Mouse (Mus musculus) MEL (cell line): ENCODE measurements around the gene Serpinb6b. TPM values are rescaled to one million over a fixed set of nuclear protein-coding genes. Genes with fewer than 3 reads are reported as not detected.

Experiments
- DNase-seq: peaks from one replicate; pipeline ENCODE4 v3.0.0; 2011; ENCODE audit warnings: low read depth, low spot score
- H3K27ac ChIP-seq: 2 replicates; pipeline ENCODE4 v1.5.1; 2012; ENCODE audit warnings: low read depth, mild to moderate bottlenecking, control low read depth, low read length, moderate library complexity; ENCODE audit not compliant: control insufficient read depth
- H3K27me3 ChIP-seq, 2 experiments: fragments of 150-350 bp in 1 of 2; sonication (generic) in 1 of 2; 2 replicates each; pipeline ENCODE4 v1.6.1; 2012; ENCODE audit warnings: low read length in 2 of 2, mild to moderate bottlenecking in 2 of 2, improper control_type of control experiment in 1 of 2, moderate library complexity in 1 of 2; ENCODE audit not compliant: insufficient read depth in 2 of 2, control insufficient read depth in 1 of 2
- H3K36me3 ChIP-seq, 2 experiments: 2 replicates each; pipeline ENCODE4 v1.6.1; 2012 to 2014; ENCODE audit warnings: low read length in 2 of 2, improper control_type of control experiment in 1 of 2, inconsistent platforms in 1 of 2, mild to moderate bottlenecking in 1 of 2; ENCODE audit not compliant: insufficient read depth in 2 of 2, control insufficient read depth in 1 of 2
- H3K4me1 ChIP-seq, 2 experiments: fragments of 150-350 bp in 1 of 2; sonication (generic) in 1 of 2; 2 replicates each; pipeline ENCODE4 v1.6.1; 2012; ENCODE audit warnings: low read length in 2 of 2, improper control_type of control experiment in 1 of 2, mild to moderate bottlenecking in 1 of 2; ENCODE audit not compliant: insufficient read depth in 2 of 2, control insufficient read depth in 1 of 2
- H3K4me3 ChIP-seq, 2 experiments: fragments of 150-350 bp in 1 of 2; sonication (generic) in 1 of 2; 2 replicates each; pipeline ENCODE4 v1.5.1; 2012; ENCODE audit warnings: low read depth in 2 of 2, low read length in 2 of 2, mild to moderate bottlenecking in 2 of 2, moderate library complexity in 2 of 2, control low read depth in 1 of 2, improper control_type of control experiment in 1 of 2; ENCODE audit not compliant: control insufficient read depth in 1 of 2, insufficient read depth in 1 of 2
- H3K79me2 ChIP-seq: 2 replicates; pipeline ENCODE4 v1.6.1; 2012; ENCODE audit warnings: mild to moderate bottlenecking, low read length, moderate library complexity; ENCODE audit not compliant: control insufficient read depth, poor library complexity, insufficient read depth
- H3K9ac ChIP-seq: 2 replicates; pipeline ENCODE4 v1.6.1; 2012; ENCODE audit warnings: low read depth, mild to moderate bottlenecking, control low read depth, low read length, moderate library complexity; ENCODE audit not compliant: control insufficient read depth, poor library complexity, severe bottlenecking
- H3K9me3 ChIP-seq: fragments of 150-350 bp; sonication (generic); replicated peaks from 2 replicates; pipeline ENCODE4 v1.6.1; 2012; ENCODE audit warnings: mild to moderate bottlenecking, low read length, improper control_type of control experiment, moderate library complexity; ENCODE audit not compliant: insufficient read depth
- CHD1 ChIP-seq: IDR thresholded peaks from 2 replicates; pipeline ENCODE4 v1.6.1; 2012; ENCODE audit warnings: low read depth, mild to moderate bottlenecking, inconsistent platforms, low read length, improper control_type of control experiment
- CTCF ChIP-seq, 3 experiments: IDR thresholded peaks in 2 of 3; conservative IDR thresholded peaks in 1 of 3; 2 replicates each; pipeline ENCODE4 v1.5.1; 2011 to 2012; ENCODE audit warnings: low read length in 3 of 3, low read depth in 2 of 3, mild to moderate bottlenecking in 2 of 3, improper control_type of control experiment in 1 of 3, inconsistent platforms in 1 of 3, mixed read lengths in 1 of 3, moderate library complexity in 1 of 3; ENCODE audit not compliant: control insufficient read depth in 1 of 3, insufficient read depth in 1 of 3, poor library complexity in 1 of 3, severe bottlenecking in 1 of 3
- EP300 ChIP-seq, 2 experiments: IDR thresholded peaks; 2 replicates each; pipeline ENCODE4 v1.6.1; 2011; ENCODE audit warnings: improper control_type of control experiment in 2 of 2, low read length in 2 of 2, low read depth in 1 of 2, mild to moderate bottlenecking in 1 of 2
- ETS1 ChIP-seq: IDR thresholded peaks from 2 replicates; pipeline ENCODE4 v1.6.1; 2012; ENCODE audit warnings: low read depth, mild to moderate bottlenecking, inconsistent platforms, low read length, improper control_type of control experiment, moderate library complexity
- GABPA ChIP-seq: IDR thresholded peaks from 2 replicates; pipeline ENCODE4 v1.6.1; 2012; ENCODE audit warnings: low read depth, mild to moderate bottlenecking, inconsistent platforms, low read length, improper control_type of control experiment, moderate library complexity
- MAFK ChIP-seq: IDR thresholded peaks from 2 replicates; pipeline ENCODE4 v1.6.1; 2011; ENCODE audit warnings: low read depth, mild to moderate bottlenecking, low read length, improper control_type of control experiment, borderline replicate concordance
- MAX ChIP-seq: IDR thresholded peaks from 2 replicates; pipeline ENCODE4 v1.6.1; 2011; ENCODE audit warnings: low read length, improper control_type of control experiment
- MEF2A ChIP-seq: IDR thresholded peaks from 2 replicates; pipeline ENCODE4 v1.6.1; 2014; ENCODE audit warnings: low read depth, mild to moderate bottlenecking, inconsistent platforms, low read length, improper control_type of control experiment; ENCODE audit not compliant: poor library complexity, insufficient replicate concordance, severe bottlenecking; ENCODE audit errors: extremely low read depth
- MXI1 ChIP-seq: IDR thresholded peaks from 2 replicates; pipeline ENCODE4 v1.6.1; 2011; ENCODE audit warnings: mild to moderate bottlenecking, low read depth, low read length, improper control_type of control experiment
- MYB ChIP-seq: IDR thresholded peaks from 2 replicates; pipeline ENCODE4 v1.6.1; 2011; ENCODE audit warnings: mild to moderate bottlenecking, low read depth, low read length, improper control_type of control experiment
- MYC ChIP-seq: IDR thresholded peaks from 2 replicates; pipeline ENCODE4 v1.6.1; 2011; ENCODE audit warnings: low read depth, mild to moderate bottlenecking, low read length, improper control_type of control experiment, moderate library complexity
- NRF1 ChIP-seq: IDR thresholded peaks from 2 replicates; pipeline ENCODE4 v1.6.1; 2014; ENCODE audit warnings: low read depth, mild to moderate bottlenecking, inconsistent platforms, low read length, improper control_type of control experiment, moderate library complexity; ENCODE audit not compliant: poor library complexity, insufficient read depth, severe bottlenecking
- POLR2AphosphoS5 ChIP-seq: IDR thresholded peaks from 2 replicates; pipeline ENCODE4 v1.6.1; 2012; ENCODE audit warnings: low read depth, borderline replicate concordance, mild to moderate bottlenecking, inconsistent platforms, low read length, moderate library complexity, mixed read lengths
- RCOR1 ChIP-seq: IDR thresholded peaks from 2 replicates; pipeline ENCODE4 v1.6.1; 2012; ENCODE audit warnings: low read depth, mild to moderate bottlenecking, inconsistent platforms, low read length, improper control_type of control experiment
- SMC3 ChIP-seq: IDR thresholded peaks from 2 replicates; pipeline ENCODE4 v1.6.1; 2011; ENCODE audit warnings: low read depth, low read length, improper control_type of control experiment
- TCF12 ChIP-seq: IDR thresholded peaks from 2 replicates; pipeline ENCODE4 v1.6.1; 2014; ENCODE audit warnings: low read depth, mild to moderate bottlenecking, inconsistent platforms, low read length, improper control_type of control experiment, moderate library complexity
- UBTF ChIP-seq: IDR thresholded peaks from 2 replicates; pipeline ENCODE4 v1.6.1; 2012; ENCODE audit warnings: low read depth, mild to moderate bottlenecking, inconsistent platforms, low read length, improper control_type of control experiment, moderate library complexity, borderline replicate concordance; ENCODE audit not compliant: insufficient read depth
- USF2 ChIP-seq, 2 experiments: IDR thresholded peaks; 2 replicates each; pipeline ENCODE4 v1.6.1; 2011 to 2012; ENCODE audit warnings: improper control_type of control experiment in 2 of 2, low read length in 2 of 2, borderline replicate concordance in 1 of 2, inconsistent platforms in 1 of 2, low read depth in 1 of 2, mild to moderate bottlenecking in 1 of 2; ENCODE audit not compliant: insufficient read depth in 1 of 2
- polyA plus RNA-seq, 2 experiments: library from polyadenylated mRNA; stranded (reverse) in 1 of 2; unstranded in 1 of 2; fragments of >175 nt in 1 of 2; fragments of >200 nt in 1 of 2; gene quantifications; 2 replicates each; pipeline versions ENCODE4 v1.2.1 to v1.2.4; 2012; ENCODE audit warnings: low replicate concordance in 2 of 2, low read depth in 1 of 2; ENCODE audit not compliant: insufficient read length in 2 of 2, insufficient read depth in 1 of 2, missing spikeins in 1 of 2
- total RNA-seq: library from RNA; depleted of rRNA; stranded (reverse); fragments of 300-350 nt; gene quantifications from 2 replicates; pipeline ENCODE4 v1.2.3, GENCODE M21; 2012; rRNA removed

Gene Serpinb6b
- total and polyA plus RNA-seq, 3 experiments, result 0.27 to 1.2 TPM; not detected in 1

GRCm38 (mm10) chr13:33028550-33028949, 63.5 kb downstream of the Serpinb6b start:
- H3K27ac ChIP-seq, result no peak overlapping the region
- H3K36me3 ChIP-seq, result peaks cover 0 to 17% of the 10 kb centered on the region in 2 experiments; a peak in 2 of 4 replicates
- H3K9me3 ChIP-seq, result no peaks in the 10 kb centered on the region
- H3K79me2 ChIP-seq, result no peaks in the 10 kb centered on the region
- peak; percentile 23 for DNase-seq
- no peak overlapping the region for H3K4me3 ChIP-seq
- peaks cover 9 to 24% of the 10 kb centered on the region in 2 experiments for H3K4me1 ChIP-seq
- no peak overlapping the region for H3K9ac ChIP-seq
- H3K27me3 ChIP-seq, result no peaks in the 10 kb centered on the region
- TF ChIP-seq CTCF (IDR thresholded peaks at IDR 0.05 in 2 of 3, conservative IDR thresholded peaks at IDR 0.05 in 1 of 3; ENCODE audit: control insufficient read depth in 1 of 3, insufficient read depth in 1 of 3, low read depth in 2 of 3, low read length in 3 of 3, poor library complexity in 1 of 3, severe bottlenecking in 1 of 3), result no peak
- no peak for TF ChIP-seq EP300 (IDR thresholded peaks at IDR 0.05; ENCODE audit: low read depth in 1 of 2, low read length in 2 of 2)
- TF ChIP-seq MXI1, result no peak
- no peak for TF ChIP-seq SMC3
- TF ChIP-seq POLR2AphosphoS5, result no peak
- TF ChIP-seq MYB, result no peak
- TF ChIP-seq UBTF, result no peak
- no peak for TF ChIP-seq GABPA
- no peak for TF ChIP-seq USF2 (IDR thresholded peaks at IDR 0.05; ENCODE audit: borderline replicate concordance in 1 of 2, insufficient read depth in 1 of 2, low read depth in 1 of 2, low read length in 2 of 2)
- TF ChIP-seq CHD1, result no peak
- no peak for TF ChIP-seq RCOR1
- no peak for TF ChIP-seq MAX
- no peak for TF ChIP-seq MEF2A
- no peak for TF ChIP-seq MAFK
- no peak for TF ChIP-seq TCF12
- TF ChIP-seq MYC, result no peak
- TF ChIP-seq NRF1, result no peak
- TF ChIP-seq ETS1, result no peak

Other genes with a start within 250 kb of the Serpinb6b start
- gene Mylk4, start 181.3 kb upstream of the Serpinb6b start, total RNA-seq, result not detected in 2 replicates
- not detected for gene Mylk4, start 181.3 kb upstream of the Serpinb6b start, polyA plus RNA-seq
- gene Wrnip1, start 163.2 kb upstream of the Serpinb6b start, total RNA-seq, result 50.4 and 50.6 TPM in 2 replicates
- gene Wrnip1, start 163.2 kb upstream of the Serpinb6b start, polyA plus RNA-seq, result 10 to 100 TPM in 1 of 2 experiments, not detected in 1; 38.8 TPM
- 8.3 and 10.4 TPM in 2 replicates for gene D930007J09Rik, start 162.4 kb upstream of the Serpinb6b start, total RNA-seq
- gene D930007J09Rik, start 162.4 kb upstream of the Serpinb6b start, polyA plus RNA-seq, result not detected
- gene Serpinb1a, start 114.0 kb upstream of the Serpinb6b start, total RNA-seq, result 2.7 and 3.6 TPM in 2 replicates
- gene Serpinb1a, start 114.0 kb upstream of the Serpinb6b start, polyA plus RNA-seq, result 1 to 10 TPM in 1 of 2 experiments, not detected in 1; 6.8 TPM
- not detected in 2 replicates for gene Serpinb1c, start 67.0 kb upstream of the Serpinb6b start, total RNA-seq
- not detected for gene Serpinb1c, start 67.0 kb upstream of the Serpinb6b start, polyA plus RNA-seq
- 1.6 and 2.1 TPM in 2 replicates for gene Serpinb9, start 38.0 kb downstream of the Serpinb6b start, total RNA-seq
- 1 to 10 TPM in 1 of 2 experiments, not detected in 1; 2.9 TPM for gene Serpinb9, start 38.0 kb downstream of the Serpinb6b start, polyA plus RNA-seq
- 1.5 and 2.3 TPM in 2 replicates for gene Serpinb9b, start 62.2 kb downstream of the Serpinb6b start, total RNA-seq
- 1 to 10 TPM in 1 of 2 experiments, not detected in 1; 3.9 TPM for gene Serpinb9b, start 62.2 kb downstream of the Serpinb6b start, polyA plus RNA-seq
- gene Serpinb1b, start 113.4 kb downstream of the Serpinb6b start, total RNA-seq, result not detected in 2 replicates
- gene Serpinb1b, start 113.4 kb downstream of the Serpinb6b start, polyA plus RNA-seq, result not detected
- not detected in 2 replicates for gene Serpinb9c, start 194.5 kb downstream of the Serpinb6b start, total RNA-seq
- not detected for gene Serpinb9c, start 194.5 kb downstream of the Serpinb6b start, polyA plus RNA-seq
- gene Serpinb9d, start 227.8 kb downstream of the Serpinb6b start, total RNA-seq, result not detected in 2 replicates
- gene Serpinb9d, start 227.8 kb downstream of the Serpinb6b start, polyA plus RNA-seq, result not detected